Mouse (Mus musculus): Measurements from ENCODE around the gene Smyd3.

The Smyd3 gene

GRCm38 (mm10) chr1:179107761-179108694, 409.8 kb downstream of the Smyd3 start:
- DNase-seq, result no peak

GRCm38 (mm10) chr1:179107211-179107610, 410.6 kb downstream of the Smyd3 start:
- DNase-seq, result no peak

DNA sequence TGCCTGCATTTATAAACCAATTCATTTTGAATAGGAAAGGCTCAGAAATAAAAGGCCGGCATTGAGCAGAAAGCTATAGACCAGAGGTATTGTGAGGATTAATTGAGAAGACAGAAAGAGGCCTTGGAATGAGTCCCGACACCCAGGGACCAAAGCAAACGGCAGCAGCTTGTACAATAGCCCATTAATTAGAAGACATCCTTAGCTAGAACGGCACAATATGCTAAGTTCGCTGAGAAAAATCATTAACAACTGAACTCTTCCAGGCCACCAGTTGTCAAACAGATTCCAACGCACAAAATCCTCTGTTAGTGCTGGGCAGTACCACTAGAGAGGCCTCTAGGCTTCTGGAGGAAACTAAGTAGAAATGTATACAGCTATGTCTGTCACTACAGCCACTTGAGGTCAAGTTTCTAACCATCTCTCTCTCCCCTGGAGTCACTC, 411.1 kb downstream of the Smyd3 start:
- no peak for DNase-seq

DNA sequence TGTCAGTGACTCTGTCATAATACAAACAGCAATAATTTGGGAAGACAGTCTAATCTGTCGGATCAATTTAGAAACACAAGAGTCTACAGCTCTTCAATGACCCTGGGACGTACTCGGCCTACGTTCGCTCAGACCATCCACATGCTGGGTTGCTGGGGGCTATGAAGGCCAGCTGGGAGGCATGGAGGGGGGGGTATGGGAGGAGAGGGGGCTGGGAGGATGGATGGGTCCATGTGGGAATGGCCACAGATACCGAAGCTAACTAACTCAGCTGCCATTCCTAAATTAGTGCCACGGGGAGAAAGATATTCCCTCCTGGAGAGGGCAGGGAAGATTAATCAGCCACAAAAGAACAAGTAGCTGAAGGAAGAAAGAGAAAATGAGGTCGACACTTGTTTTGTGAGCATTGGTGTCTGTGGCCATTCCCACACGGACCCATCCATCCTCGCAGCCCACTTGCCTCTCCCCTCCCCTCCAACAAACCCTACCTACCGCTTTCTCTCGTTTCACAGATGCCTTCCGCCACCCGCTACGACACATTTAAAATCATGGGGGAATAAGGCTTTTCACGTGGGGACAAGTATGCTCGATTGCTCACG, 411.6 kb downstream of the Smyd3 start:
- DNase-seq, result no peak

DNA sequence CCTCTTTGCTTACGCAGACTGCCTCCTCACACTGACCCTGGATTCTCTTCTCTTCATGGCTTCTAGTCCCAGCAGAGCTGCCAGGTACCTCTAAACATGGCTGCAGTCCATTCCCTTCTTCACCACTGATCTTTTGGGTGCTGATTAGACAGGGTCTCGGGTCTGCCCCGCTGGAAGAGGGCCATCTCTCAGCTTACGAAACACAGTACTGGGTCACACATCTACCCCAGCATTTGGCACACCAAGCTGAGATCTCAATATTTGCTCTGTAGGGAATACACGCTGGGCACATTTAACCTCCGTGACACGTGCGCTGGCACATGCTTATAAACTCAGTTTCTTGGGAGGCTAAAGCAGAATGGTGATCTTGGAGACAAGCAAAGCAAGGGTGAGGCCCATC, 413.4 kb downstream of the Smyd3 start:
- DNase-seq, result no peak

- DNase-seq, result no peak
Observed at GRCm38 (mm10) chr1:179096993-179097392, 420.8 kb downstream of the Smyd3 start.

GRCm38 (mm10) chr1:179096323-179096722, 421.5 kb downstream of the Smyd3 start:
- no peak for DNase-seq

GRCm38 (mm10) chr1:179089174-179089573, 428.7 kb downstream of the Smyd3 start:
- no peak for DNase-seq

DNA sequence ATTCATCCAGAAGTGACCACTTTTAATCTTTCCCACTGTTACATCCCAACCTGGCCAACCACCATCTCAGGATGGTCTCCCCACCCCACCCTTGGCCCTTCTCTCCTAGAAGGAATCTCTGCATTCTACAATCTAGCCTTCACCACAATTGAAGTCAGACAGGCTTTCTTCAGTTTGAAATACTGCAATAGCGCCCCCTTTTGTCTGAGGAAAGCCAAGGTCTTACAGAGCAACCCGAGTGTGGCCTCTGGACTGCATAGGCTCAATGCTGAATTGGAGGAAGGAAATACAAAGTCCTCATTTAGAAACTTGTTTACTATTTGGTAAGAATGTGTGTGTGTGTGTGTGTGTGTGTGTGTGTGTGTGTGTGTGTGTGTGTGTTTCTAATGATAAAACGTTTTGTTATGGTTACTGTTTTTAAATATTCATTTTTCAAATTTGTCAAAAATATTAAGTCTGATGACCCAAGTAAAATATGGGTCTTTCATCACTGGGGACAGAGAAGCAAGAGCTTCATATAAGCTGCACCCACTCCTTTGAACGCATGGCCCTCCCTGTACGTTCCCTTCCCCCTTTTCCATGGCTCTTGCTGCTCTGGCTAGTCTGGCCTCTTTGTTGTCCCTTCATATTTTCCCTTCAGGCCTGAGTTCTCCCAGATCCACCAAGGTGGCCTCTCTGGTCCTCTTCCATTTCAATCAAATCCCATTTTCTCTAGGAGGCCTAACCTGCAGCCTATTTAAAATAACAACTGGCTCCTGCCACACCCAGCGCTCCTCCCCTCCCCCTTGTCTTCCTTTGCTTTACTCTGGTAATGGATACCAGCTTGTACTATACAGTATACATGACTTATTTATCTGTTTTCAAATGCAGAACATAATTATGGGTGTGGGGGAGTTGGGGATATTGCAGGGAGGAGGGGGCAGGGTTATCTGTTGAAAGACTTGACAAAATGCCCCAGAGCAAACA, 430.5 kb downstream of the Smyd3 start:
- peak; percentile 59 for DNase-seq

GRCm38 (mm10) chr1:179086208-179086607, 431.6 kb downstream of the Smyd3 start:
- peak; percentile 86 for DNase-seq

DNA sequence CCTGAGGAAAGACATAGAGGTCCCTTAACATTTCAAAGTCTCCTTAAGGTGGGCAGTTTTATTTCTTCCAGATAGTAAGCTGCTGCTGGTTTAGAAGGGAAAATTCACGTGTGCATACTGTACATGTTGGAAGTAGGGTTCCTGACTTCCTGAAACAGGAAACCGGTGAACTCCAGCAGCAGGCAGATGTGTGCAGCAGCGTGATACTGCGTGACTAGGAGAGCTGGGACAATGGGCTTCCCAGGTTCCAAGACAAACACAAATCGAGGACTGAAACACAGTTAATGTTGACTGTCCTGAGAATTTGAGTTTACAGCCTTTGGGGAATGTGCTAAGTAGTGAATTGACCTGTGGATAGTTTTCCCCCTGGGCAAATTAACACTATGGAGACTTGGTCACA, 434.7 kb downstream of the Smyd3 start:
- DNase-seq, result no peak

- peak; percentile 82 for DNase-seq
Observed at GRCm38 (mm10) chr1:179073846-179074245, 444.0 kb downstream of the Smyd3 start.

GRCm38 (mm10) chr1:179072935-179073654, 444.7 kb downstream of the Smyd3 start:
- DNase-seq, result no peak

DNA sequence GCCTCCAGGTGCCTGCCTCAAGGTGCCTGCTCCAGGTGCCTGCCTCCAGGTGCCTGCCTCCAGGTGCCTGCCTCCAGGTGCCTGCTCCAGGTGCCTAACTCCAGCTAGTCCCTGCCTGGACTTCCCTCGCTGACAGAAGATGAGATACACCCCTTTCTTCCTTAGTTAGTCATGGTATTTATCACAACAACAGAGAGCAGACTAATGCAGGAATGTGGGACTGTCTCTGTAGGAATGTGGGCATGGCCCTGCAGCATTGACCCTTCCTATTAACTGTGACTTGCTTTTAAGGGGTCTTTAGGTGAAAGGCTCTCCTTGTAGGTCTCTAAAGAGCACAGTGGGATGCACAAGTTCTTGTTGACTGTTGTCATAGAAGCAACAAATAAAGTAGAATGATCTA, 445.4 kb downstream of the Smyd3 start:
- DNase-seq, result no peak

DNA sequence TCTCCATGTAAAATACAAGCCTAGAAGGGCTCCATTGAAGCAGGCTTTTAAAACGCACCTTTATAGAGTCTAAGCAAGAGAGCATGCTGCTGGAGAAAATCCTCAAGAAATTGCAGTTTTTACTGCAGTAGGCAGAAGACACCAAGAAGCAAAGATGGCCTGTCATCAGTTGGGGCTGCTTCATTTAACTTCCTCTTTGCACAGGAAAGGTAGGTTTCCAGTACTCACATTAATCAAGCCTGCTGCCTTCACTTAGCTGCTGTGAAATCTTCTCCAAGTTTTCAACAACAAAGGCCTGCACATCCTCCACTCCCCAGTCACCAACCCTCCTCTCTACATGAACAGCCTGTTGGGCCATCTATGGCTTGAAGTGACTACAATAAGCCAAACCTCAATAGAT, 448.9 kb downstream of the Smyd3 start:
- DNase-seq, result no peak

DNA sequence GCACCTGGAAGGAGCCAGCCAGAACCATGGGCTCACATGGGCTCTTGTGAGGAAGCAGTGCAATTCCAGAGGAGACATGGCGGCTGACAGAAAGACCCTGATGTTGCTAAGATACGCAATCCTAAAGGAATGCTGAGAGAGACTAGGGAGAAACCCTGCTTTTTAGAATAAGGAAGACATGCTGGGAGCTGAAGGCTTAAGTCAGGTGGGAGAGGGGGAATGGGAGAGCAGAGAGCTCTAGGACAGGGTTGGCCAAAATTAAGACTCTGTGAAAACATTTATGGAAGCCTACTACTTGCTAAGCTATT, 452.6 kb downstream of the Smyd3 start:
- no peak for DNase-seq

DNA sequence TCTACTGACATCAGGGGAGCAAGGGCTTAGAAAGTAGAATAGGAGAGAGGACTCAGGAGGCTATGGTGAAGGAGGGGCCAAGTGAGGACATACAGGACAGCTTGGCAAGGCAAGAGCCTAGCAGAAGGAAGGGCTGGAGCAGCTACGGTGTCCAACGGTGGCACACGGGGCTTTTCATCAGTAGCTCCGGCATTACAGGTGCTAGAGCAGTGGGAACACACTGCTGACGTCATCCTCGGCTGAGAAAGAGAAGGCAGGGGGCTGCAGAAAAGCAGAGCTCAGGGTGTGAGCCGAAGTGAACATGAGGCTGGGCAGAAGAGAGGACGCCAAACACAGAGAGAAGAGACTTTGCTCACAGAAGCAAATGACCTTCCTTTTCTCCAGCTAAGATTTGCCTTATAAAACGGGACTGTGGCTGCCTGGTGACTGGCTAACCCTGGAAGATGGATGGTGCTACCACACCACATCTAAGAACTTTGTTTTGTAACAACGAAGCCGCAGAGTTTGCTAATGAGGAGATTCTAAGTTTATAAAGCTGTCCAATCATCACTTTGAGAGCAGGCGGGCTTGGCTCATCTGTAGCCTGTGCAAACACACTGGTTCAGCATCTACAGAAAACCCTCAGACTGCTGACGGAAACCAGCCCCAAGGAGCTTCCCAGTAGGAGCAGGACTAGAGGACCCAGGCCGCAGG, 453.1 kb downstream of the Smyd3 start:
- DNase-seq, result peak; percentile 95

DNA sequence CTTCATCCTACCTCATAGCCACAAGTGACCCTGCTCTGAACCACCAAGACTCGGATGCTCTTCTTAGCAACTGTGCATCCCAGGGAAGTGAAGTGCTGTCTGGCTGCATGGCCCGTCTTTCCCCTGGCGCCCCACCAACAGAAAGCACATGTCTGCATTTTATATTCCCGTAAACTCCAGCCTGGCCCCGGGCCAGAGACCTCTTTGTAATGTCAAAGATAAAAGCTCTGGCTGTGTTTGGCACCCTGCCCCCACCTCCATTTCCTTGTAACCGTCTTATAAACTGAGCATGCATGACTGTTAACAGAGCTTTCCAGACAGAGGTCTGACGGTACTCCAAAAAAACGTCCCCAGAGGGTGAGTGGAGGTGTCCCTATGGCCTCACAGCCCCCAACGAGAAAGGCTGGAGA, 456.1 kb downstream of the Smyd3 start:
- peak; percentile 71 for DNase-seq

DNA sequence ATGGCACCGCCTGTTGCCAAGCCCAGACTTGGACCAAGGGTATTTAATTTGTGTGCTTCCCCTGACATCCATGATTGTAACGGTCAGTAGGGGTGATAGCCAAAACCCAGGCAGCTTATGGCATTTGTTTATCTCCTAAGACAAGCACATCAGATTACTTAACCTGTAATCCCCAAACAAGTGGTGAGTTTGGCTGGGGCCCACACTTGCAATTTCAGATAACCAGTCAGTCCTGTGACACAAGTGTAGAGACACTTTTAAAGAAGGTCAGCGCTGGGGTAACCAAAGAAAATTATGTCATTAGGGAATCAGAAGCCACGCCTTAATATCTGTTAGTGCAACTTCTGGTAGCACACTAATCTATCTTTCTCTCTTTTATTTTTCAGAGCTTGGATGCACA, 456.8 kb downstream of the Smyd3 start:
- DNase-seq, result no peak

- DNase-seq, result no peak
Observed at GRCm38 (mm10) chr1:179060113-179060955, 457.5 kb downstream of the Smyd3 start.
